Mouse (Mus musculus): Measurements from ENCODE around the gene Cdc42bpb. TPM values are rescaled to one million over a fixed set of nuclear protein-coding genes. Genes with fewer than 3 reads are reported as not detected.

The Cdc42bpb gene
- polyA plus RNA-seq, 1 experiment from 2014 or later: 32.4 TPM

DNA sequence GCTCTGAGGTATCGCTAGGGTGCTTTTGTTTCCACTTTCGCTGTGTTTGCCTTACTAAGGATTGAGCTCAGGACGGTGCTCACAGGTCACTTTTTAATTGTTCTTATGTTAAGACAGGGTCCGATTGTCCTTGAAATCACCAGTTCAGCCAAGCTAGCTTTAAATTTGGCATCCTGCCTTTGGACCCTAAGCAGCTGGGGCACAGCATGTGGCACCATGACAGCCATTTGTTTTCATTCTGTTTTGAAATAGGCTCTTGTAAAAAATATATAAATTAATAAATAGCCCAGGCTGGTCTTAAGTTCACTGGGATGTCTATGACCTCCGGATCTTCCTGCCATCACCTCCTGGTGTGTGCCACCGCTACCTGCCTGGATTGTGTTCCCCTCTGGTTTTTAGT is 132.4 kb downstream of the Cdc42bpb start:
- no peak overlapping the region for H3K4me2 ChIP-seq (replicated peaks)
- H3K4me1 ChIP-seq: peaks cover 10% of the 10 kb centered on the region
- no peaks in the 10 kb centered on the region for H3K9me3 ChIP-seq
- peaks cover 83% of the 10 kb centered on the region for H3K36me3 ChIP-seq
- no peak overlapping the region for H3K27ac ChIP-seq
- ATAC-seq (ENCODE audit: low FRiP score, low read depth): no peak
- no peaks in the 10 kb centered on the region for H3K27me3 ChIP-seq
- no peak overlapping the region for H3K4me3 ChIP-seq
- no peak overlapping the region for H3K9ac ChIP-seq
- WGBS: 86% methylated on average over 6 of the region's 6 CpGs

DNA sequence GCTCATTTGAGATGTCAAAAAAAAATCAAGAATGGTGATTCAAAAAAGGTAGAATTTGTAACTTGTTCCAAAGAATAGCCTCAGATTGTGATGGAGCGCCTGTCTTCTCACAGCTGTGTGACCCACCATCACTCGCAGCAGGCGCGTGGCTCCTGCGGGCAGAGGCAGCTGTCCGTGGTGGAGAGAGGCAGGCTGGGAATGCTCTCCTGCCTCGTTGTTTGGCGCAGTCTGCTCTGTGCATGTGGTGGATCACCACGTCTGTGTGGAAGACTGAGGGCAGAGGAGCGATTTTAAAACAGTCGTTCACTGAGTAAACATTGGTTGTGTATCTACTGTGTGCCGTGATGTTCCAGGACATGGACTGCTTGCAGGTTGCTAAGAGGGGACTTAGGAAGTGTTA is 133.8 kb downstream of the Cdc42bpb start:
- Histone ChIP-seq H3K9me3 (no peaks in the 10 kb centered on the region), H3K4me1 (peaks cover 14% of the 10 kb centered on the region), H3K4me3 (no peak overlapping the region), H3K9ac (no peak overlapping the region), H3K27ac (no peak overlapping the region), H3K36me3 (peaks cover 78% of the 10 kb centered on the region), H3K4me2 (replicated peaks) (no peak overlapping the region), H3K27me3 (no peaks in the 10 kb centered on the region)
- no peak for ATAC-seq (ENCODE audit: low FRiP score, low read depth)
- 91% methylated on average over 12 of the region's 12 CpGs for WGBS

Other genes with a start within 250 kb of the Cdc42bpb start
- gene Traf3, start 211.3 kb downstream of the Cdc42bpb start, polyA plus RNA-seq (2015; fragmentation: Nextera tagmentation; extraction: Ambion mirVana): 10.5 and 11.2 TPM in 2 replicates
- gene 4930595D18Rik, start 193.2 kb downstream of the Cdc42bpb start, polyA plus RNA-seq (2015; fragmentation: Nextera tagmentation; extraction: Ambion mirVana): not detected in 2 replicates
- gene Amn, start 106.6 kb downstream of the Cdc42bpb start, polyA plus RNA-seq (2015; fragmentation: Nextera tagmentation; extraction: Ambion mirVana): 0.60 and 1.1 TPM in 2 replicates
- gene Lbhd2, start 29.1 kb upstream of the Cdc42bpb start, polyA plus RNA-seq (2015; fragmentation: Nextera tagmentation; extraction: Ambion mirVana): 9.5 and 13.8 TPM in 2 replicates
- gene Exoc3l4, start 39.3 kb upstream of the Cdc42bpb start, polyA plus RNA-seq (2015; fragmentation: Nextera tagmentation; extraction: Ambion mirVana): 6.6 and 6.9 TPM in 2 replicates
- 7.4 and 7.8 TPM in 2 replicates for gene Tnfaip2, start 64.8 kb upstream of the Cdc42bpb start, polyA plus RNA-seq (2015; fragmentation: Nextera tagmentation; extraction: Ambion mirVana)
- gene Gm266, start 108.1 kb upstream of the Cdc42bpb start, polyA plus RNA-seq (2015; fragmentation: Nextera tagmentation; extraction: Ambion mirVana): 9.0 and 9.1 TPM in 2 replicates
- gene Eif5, start 160.3 kb upstream of the Cdc42bpb start, polyA plus RNA-seq (2015; fragmentation: Nextera tagmentation; extraction: Ambion mirVana): 597 and 611 TPM in 2 replicates
- gene Mark3, start 196.8 kb upstream of the Cdc42bpb start, polyA plus RNA-seq (2015; fragmentation: Nextera tagmentation; extraction: Ambion mirVana): 40.3 and 43.8 TPM in 2 replicates